Mouse (Mus musculus): Measurements from ENCODE around the gene Traf5. TPM values are rescaled to one million over a fixed set of nuclear protein-coding genes. Genes with fewer than 3 reads are reported as not detected.

Gene Traf5
- polyA plus RNA-seq, 1 experiment from 2014 or later, result 20.7 TPM

DNA sequence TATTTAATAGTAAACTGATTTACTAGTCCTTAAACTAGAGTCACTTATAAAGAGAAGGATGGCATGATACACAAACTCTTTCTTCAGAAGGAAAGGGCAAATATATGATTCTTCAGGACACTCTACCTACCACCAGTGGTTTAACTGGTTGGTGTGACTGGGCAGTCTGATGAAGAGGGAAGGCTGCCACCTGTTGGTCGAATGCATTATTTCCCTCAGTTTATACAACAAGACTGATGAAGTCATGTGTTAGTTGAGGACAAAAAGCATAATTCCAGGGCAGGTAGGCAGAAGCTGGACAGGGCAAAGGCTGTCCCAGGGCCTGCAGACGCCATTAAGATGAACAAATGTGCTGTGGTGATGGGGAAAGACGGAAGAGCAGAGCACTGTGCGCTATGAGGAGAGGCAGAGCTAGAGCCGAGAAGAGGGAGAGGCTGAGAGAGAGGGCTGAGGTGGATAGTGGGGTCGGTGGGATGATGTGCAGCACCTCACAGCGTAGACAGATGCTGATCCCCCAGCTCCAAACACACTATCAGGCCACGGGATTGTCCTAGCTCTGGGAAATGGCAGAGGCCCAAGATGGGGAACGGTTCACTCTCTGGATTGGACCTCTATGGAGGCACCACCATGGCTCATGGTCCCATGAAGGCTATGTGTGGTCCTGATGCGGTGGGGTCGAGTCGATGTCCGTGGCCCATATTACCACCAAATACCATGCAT, 2.3 kb upstream of the Traf5 start:
- no peak for ATAC-seq

DNA sequence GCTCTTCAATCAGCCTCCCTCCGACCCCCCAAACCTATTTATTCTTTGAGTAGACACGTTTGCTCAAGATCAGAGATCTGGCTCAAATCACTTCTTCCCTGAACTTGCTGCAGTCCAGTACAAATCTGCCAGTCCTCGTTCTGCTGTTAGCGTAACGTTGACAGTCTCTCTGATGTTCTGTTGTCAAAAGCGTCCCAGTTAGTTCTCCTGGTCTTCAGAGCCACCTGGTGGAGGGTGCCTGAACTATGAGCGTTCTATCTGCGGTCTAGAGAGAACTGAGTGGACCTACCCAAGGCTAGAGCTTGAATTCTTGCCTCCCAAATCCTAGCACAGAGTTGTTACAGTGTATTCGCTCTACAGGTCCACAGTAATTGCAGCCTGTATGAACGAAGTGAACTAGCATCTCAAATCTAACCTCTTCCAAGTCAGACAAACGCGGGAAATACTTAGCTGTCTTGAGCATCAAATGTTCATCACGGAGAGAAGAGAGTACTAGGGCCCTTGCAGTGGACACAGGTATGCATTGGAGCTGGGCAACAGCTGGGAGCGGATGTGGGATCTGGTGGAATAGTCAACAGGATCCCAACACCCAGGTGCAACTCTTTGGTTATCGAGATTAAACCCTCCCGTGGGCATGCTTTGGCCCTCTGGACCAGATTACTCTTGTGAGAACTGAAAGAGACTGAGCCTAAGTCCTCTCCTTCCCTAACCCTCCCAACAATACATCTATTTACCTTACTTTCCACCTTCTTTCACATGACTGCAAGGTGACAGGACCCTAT, 711 bp upstream of the Traf5 start:
- WGBS, result 30% methylated on average over 16 of the region's 16 CpGs
- Histone ChIP-seq H3K36me3 (ENCODE audit: control insufficient read depth, insufficient read depth, low read length) (no peaks in the 10 kb centered on the region), H3K9me3 (ENCODE audit: control insufficient read depth, low read length) (no peaks in the 10 kb centered on the region), H3K27ac (ENCODE audit: low read length) (peak overlapping the region; percentile 55; the same call in 1 of the 2 replicates), H3K9ac (ENCODE audit: low read depth, low read length) (peak overlapping the region; percentile 85; the same call in 1 of the 2 replicates), H3K4me2 (ENCODE audit: low read depth, low read length) (peak overlapping the region; percentile 92), H3K4me1 (ENCODE audit: control insufficient read depth, insufficient read depth, low read length) (peaks cover 9% of the 10 kb centered on the region), H3K27me3 (replicated peaks; ENCODE audit: control insufficient read depth, insufficient read depth, low read length) (no peaks in the 10 kb centered on the region), H3K4me3 (ENCODE audit: low read length) (peak overlapping the region; percentile 76)
- peak; percentile 86 for ATAC-seq

More for the DNA sequence above, 2.3 kb upstream of the Traf5 start:
- WGBS, result 62% methylated on average over 13 of the region's 13 CpGs
- Histone ChIP-seq H3K27me3 (replicated peaks; ENCODE audit: control insufficient read depth, insufficient read depth, low read length) (no peaks in the 10 kb centered on the region), H3K4me3 (ENCODE audit: low read length) (no peak overlapping the region), H3K36me3 (ENCODE audit: control insufficient read depth, insufficient read depth, low read length) (no peaks in the 10 kb centered on the region; the same call in 1 of the 2 replicates), H3K9ac (ENCODE audit: low read depth, low read length) (no peak overlapping the region), H3K27ac (ENCODE audit: low read length) (no peak overlapping the region), H3K4me1 (ENCODE audit: control insufficient read depth, insufficient read depth, low read length) (peaks cover 9% of the 10 kb centered on the region), H3K4me2 (ENCODE audit: low read depth, low read length) (no peak overlapping the region), H3K9me3 (ENCODE audit: control insufficient read depth, low read length) (no peaks in the 10 kb centered on the region)

DNA sequence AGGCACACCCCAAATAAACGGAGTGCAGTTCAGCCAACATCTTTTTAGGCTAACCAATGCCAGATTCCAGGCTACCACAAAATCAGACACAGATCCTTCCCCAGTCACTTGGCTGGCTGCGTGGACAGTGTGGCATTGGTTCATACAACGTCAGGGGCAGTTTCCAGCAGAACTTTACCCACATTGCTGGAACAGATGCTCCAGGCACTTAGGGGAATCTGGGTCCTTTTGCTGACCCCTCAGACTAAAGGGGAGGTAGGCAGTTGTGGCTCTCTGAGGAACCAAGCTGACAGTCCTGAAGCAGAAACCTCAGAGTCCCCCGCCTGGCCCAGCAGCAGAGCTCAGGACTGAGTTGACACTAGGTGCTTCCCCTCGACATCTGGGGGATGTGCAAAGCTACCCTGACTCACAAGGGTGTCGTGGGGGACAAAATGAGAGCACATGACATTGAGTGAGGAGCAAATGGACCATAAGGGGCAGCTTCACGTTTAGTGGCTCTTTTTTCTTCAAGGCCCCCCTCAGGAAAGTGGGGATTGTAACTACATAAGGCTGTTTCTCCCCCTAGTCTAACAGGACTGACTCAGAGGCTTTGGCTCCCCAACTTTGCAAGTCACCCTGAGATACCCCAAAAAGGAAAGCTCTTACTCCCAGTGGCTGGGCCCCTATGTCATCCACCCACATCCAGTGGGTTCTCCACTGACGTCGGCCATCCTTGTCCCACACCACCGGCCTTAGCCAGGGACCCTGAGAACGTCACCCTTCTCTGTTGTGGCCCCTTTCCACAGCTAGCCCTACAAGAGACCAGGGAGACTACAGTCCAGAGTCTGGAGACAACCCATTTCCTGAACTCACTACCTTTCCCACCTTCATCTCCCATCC, 1.4 kb downstream of the Traf5 start:
- no peaks in the 10 kb centered on the region for H3K9me3 ChIP-seq (ENCODE audit: control insufficient read depth, low read length)
- WGBS, result 69% methylated on average over 11 of the region's 11 CpGs
- no peaks in the 10 kb centered on the region for H3K36me3 ChIP-seq (ENCODE audit: control insufficient read depth, insufficient read depth, low read length)
- no peak for ATAC-seq
- peaks cover 20% of the 10 kb centered on the region for H3K4me1 ChIP-seq (ENCODE audit: control insufficient read depth, insufficient read depth, low read length)
- no peaks in the 10 kb centered on the region for H3K27me3 ChIP-seq (replicated peaks; ENCODE audit: control insufficient read depth, insufficient read depth, low read length)
- H3K4me2 ChIP-seq (ENCODE audit: low read depth, low read length), result peak overlapping the region; percentile 92
- H3K9ac ChIP-seq (ENCODE audit: low read depth, low read length), result peak overlapping the region; percentile 85
- peak overlapping the region; percentile 76 for H3K4me3 ChIP-seq (ENCODE audit: low read length)
- no peak overlapping the region; the same call in 1 of the 2 replicates for H3K27ac ChIP-seq (ENCODE audit: low read length)

DNA sequence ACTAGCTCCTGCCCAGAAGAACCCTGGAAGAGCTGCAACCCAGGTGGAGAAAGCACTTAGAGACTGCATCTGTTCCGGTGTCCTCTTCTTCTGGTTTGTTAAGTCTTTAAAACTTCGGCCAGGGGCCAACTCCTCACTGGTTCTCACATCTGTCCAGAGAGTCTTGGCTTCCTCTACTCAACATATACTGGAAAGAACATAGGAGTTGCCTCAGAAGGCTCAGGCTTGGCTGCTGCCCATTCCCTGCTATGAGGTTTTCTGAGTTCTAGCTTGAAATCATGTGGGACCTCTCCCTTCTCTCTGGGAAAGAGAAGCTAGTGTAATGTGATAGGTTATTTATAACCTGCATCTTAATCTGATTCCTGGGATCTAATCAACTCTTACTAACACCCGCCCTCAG, 2.1 kb downstream of the Traf5 start:
- ATAC-seq, result no peak
- no peaks in the 10 kb centered on the region for H3K9me3 ChIP-seq (ENCODE audit: control insufficient read depth, low read length)
- no peak overlapping the region for H3K4me3 ChIP-seq (ENCODE audit: low read length)
- no peak overlapping the region for H3K9ac ChIP-seq (ENCODE audit: low read depth, low read length)
- H3K4me1 ChIP-seq (ENCODE audit: control insufficient read depth, insufficient read depth, low read length), result peaks cover 20% of the 10 kb centered on the region
- H3K27ac ChIP-seq (ENCODE audit: low read length), result no peak overlapping the region
- H3K27me3 ChIP-seq (replicated peaks; ENCODE audit: control insufficient read depth, insufficient read depth, low read length), result no peaks in the 10 kb centered on the region
- no peak overlapping the region for H3K4me2 ChIP-seq (ENCODE audit: low read depth, low read length)
- H3K36me3 ChIP-seq (ENCODE audit: control insufficient read depth, insufficient read depth, low read length), result no peaks in the 10 kb centered on the region
- WGBS, result 85% methylated on average over 3 of the region's 3 CpGs

DNA sequence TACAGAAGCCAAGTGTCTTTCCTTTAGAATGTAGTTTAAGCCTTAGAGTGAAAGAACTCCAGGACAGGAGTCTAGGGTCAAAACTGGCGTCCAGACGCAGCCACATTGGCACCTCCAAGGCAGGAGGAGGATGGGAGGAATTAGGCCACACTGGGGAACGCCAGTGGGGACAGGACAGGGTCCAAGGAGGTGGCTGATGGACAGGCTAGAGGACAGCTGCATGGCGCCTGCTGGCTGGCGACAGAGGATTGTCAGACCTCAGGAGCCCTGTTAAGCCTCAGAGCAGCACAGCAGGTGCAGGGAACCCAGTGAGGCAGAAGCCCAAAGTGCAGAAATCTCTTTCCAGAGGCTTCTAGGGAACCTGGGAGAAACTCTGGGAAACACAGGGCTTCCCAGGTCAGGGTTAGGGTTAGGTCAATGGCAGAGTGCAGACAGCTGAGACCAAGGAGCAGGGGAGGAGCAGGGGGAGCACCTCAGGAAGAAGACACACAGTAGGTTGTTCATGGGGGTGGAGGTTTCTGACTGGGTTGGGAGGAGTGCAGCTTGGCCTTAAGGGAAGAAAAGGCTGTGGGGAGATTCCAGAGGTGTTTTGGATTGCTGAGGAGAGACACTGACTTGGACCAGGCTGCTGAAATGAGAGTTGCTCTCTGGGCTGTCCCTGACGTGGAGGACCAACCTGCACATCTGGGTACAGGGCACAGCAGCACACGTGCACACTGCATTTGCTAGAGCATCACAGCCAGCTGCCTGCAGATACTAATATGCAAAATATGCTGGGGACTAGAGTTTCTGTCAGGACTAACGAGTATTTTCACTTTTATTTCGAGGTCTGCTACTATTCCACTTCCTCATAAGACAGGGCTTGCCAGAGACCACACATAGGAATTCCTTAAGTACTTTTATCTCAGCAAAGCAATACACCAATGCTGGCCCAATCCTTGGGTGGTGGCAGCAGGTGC, 2.9 kb downstream of the Traf5 start:
- Histone ChIP-seq H3K4me1 (ENCODE audit: control insufficient read depth, insufficient read depth, low read length) (peaks cover 20% of the 10 kb centered on the region), H3K27me3 (replicated peaks; ENCODE audit: control insufficient read depth, insufficient read depth, low read length) (no peaks in the 10 kb centered on the region), H3K9me3 (ENCODE audit: control insufficient read depth, low read length) (no peaks in the 10 kb centered on the region), H3K36me3 (ENCODE audit: control insufficient read depth, insufficient read depth, low read length) (no peaks in the 10 kb centered on the region), H3K9ac (ENCODE audit: low read depth, low read length) (0 out of 2 replicates have a peak overlapping the region, but pooled peaks have one; percentile 15), H3K4me2 (ENCODE audit: low read depth, low read length) (no peak overlapping the region), H3K4me3 (ENCODE audit: low read length) (no peak overlapping the region), H3K27ac (ENCODE audit: low read length) (no peak overlapping the region)
- ATAC-seq, result no peak
- 82% methylated on average over 9 of the region's 9 CpGs for WGBS

DNA sequence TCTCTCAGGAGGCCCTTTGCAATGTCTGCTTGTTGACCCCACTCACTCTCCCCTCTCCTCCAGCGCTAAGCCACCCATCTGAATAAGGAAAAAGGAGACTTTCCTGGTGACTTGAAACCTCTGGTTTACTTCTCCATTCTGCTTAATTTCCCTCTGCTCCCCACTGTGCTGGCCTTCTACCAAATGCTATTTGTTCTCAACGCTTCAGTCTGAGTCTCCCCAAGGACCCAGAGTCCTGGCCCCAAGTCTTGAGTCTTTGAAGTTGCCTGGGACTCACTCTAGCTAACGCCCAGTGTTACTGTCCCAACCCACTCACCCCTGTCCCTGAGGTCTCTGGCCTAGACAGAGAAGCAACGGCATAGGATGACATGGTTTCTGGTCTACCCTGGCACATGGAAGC, 4.3 kb downstream of the Traf5 start:
- WGBS, result 78% methylated on average over 4 of the region's 4 CpGs
- no peak for ATAC-seq
- no peaks in the 10 kb centered on the region for H3K9me3 ChIP-seq (ENCODE audit: control insufficient read depth, low read length)

DNA sequence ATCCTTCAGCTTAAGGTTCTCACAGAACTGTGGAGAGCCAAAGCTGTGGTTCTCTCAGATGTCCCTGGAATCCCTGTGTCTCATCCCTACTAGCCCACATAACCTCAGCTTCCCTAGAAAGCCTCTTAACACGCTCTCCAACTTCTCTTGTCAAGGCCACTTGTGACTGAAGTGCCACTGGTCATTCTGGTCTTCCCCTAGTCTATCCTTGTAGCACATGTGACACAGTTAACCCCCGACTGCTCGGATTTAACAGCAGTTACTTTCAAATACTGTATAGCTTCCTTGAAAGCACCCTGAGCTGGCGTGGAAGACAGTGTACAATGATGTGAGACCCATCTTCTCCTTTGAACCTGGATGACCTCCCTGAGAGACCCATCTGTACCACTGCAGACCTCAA, 5.3 kb downstream of the Traf5 start:
- peak; percentile 9 for ATAC-seq
- no peak overlapping the region for H3K4me2 ChIP-seq (ENCODE audit: low read depth, low read length)
- WGBS, result 75% methylated on average over 4 of the region's 4 CpGs
- H3K4me3 ChIP-seq (ENCODE audit: low read length), result no peak overlapping the region
- H3K27me3 ChIP-seq (replicated peaks; ENCODE audit: control insufficient read depth, insufficient read depth, low read length), result no peaks in the 10 kb centered on the region
- H3K9ac ChIP-seq (ENCODE audit: low read depth, low read length), result no peak overlapping the region
- no peaks in the 10 kb centered on the region for H3K9me3 ChIP-seq (ENCODE audit: control insufficient read depth, low read length)
- H3K36me3 ChIP-seq (ENCODE audit: control insufficient read depth, insufficient read depth, low read length), result no peaks in the 10 kb centered on the region
- H3K27ac ChIP-seq (ENCODE audit: low read length), result no peak overlapping the region
- H3K4me1 ChIP-seq (ENCODE audit: control insufficient read depth, insufficient read depth, low read length), result peaks cover 20% of the 10 kb centered on the region

More for the DNA sequence above, 4.3 kb downstream of the Traf5 start:
- H3K9ac ChIP-seq (ENCODE audit: low read depth, low read length), result no peak overlapping the region
- no peaks in the 10 kb centered on the region for H3K36me3 ChIP-seq (ENCODE audit: control insufficient read depth, insufficient read depth, low read length)
- no peak overlapping the region for H3K4me3 ChIP-seq (ENCODE audit: low read length)
- peaks cover 20% of the 10 kb centered on the region for H3K4me1 ChIP-seq (ENCODE audit: control insufficient read depth, insufficient read depth, low read length)
- H3K27ac ChIP-seq (ENCODE audit: low read length), result no peak overlapping the region
- H3K4me2 ChIP-seq (ENCODE audit: low read depth, low read length), result no peak overlapping the region
- H3K27me3 ChIP-seq (replicated peaks; ENCODE audit: control insufficient read depth, insufficient read depth, low read length), result no peaks in the 10 kb centered on the region

DNA sequence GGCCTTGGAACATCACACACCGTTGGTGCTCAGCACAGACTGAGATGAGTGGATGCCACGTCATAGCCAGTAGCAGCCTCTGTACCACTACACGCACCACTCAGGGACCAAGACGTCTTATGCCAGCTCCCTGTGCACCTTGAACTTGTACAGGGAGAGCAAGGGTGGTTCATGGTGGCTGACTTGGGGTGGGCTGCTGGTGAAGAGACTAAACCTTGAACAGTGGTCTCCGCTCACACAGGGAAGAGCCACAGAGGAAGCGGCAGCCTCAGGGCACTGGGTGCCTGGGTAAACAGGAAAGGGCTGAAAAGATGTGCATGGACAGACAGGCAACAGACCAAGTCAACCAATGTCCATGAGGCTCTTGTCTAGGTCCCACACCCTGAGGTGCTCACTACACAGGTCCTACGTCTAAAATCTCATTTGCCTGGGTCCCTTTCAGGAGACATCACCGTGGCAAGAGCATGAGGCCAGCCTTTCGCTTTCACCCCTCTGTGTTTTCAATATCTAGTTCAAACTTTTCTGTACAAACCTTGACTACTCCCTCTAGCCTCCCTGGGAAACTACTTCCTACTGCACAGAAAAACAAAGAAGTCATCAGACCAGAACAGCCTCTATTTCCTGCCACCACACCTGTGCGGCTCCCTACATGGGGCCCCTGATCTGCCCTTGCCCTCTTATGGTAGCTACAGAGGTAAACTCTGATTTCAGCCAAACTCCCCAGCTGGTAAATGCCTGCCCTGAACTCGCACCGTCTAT, 5.9 kb downstream of the Traf5 start:
- H3K4me1 ChIP-seq (ENCODE audit: control insufficient read depth, insufficient read depth, low read length), result peaks cover 18% of the 10 kb centered on the region
- H3K9me3 ChIP-seq (ENCODE audit: control insufficient read depth, low read length), result peaks cover 4% of the 10 kb centered on the region; the same call in 1 of the 2 replicates
- no peak overlapping the region for H3K4me3 ChIP-seq (ENCODE audit: low read length)
- 81% methylated on average over 12 of the region's 12 CpGs for WGBS
- 0 out of 2 replicates have a peak overlapping the region, but pooled peaks have one; percentile 3 for H3K4me2 ChIP-seq (ENCODE audit: low read depth, low read length)
- H3K9ac ChIP-seq (ENCODE audit: low read depth, low read length), result no peak overlapping the region
- no peaks in the 10 kb centered on the region for H3K36me3 ChIP-seq (ENCODE audit: control insufficient read depth, insufficient read depth, low read length)
- peak overlapping the region; percentile 48; the same call in 1 of the 2 replicates for H3K27ac ChIP-seq (ENCODE audit: low read length)
- peak; percentile 67 for ATAC-seq
- no peaks in the 10 kb centered on the region for H3K27me3 ChIP-seq (replicated peaks; ENCODE audit: control insufficient read depth, insufficient read depth, low read length)
